Mouse (Mus musculus) embryonic fibroblast, embryonic 13.5 days (primary cell): ENCODE measurements around the gene Mybl2. TPM values are rescaled to one million over a fixed set of nuclear protein-coding genes. Genes with fewer than 3 reads are reported as not detected.

Source experiments
- H3K27ac ChIP-seq: 2 replicates; pipeline ENCODE4 v1.5.1; 2012; ENCODE audit warnings: low read length, control low read depth, inconsistent platforms; ENCODE audit not compliant: insufficient read depth
- H3K4me1 ChIP-seq: 2 replicates; pipeline ENCODE4 v1.6.1; 2011; ENCODE audit warnings: low read length; ENCODE audit not compliant: control insufficient read depth, insufficient read depth
- H3K4me3 ChIP-seq: 2 replicates; pipeline ENCODE4 v1.5.1; 2011; ENCODE audit warnings: mild to moderate bottlenecking, control low read depth, low read length; ENCODE audit not compliant: insufficient read depth
- CTCF ChIP-seq: IDR thresholded peaks from 2 replicates; pipeline ENCODE4 v1.5.1; 2011; ENCODE audit warnings: mild to moderate bottlenecking, control low read depth, low read length, moderate library complexity, borderline replicate concordance; ENCODE audit not compliant: insufficient read depth
- POLR2A ChIP-seq: IDR thresholded peaks from 2 replicates; pipeline ENCODE4 v1.6.1; 2011; ENCODE audit warnings: low read depth, mild to moderate bottlenecking, control low read depth, low read length, moderate library complexity
- polyA plus RNA-seq: library from polyadenylated mRNA; stranded (reverse); fragments of >200 nt; gene quantifications from 2 replicates; pipeline ENCODE4 v1.2.4, GENCODE M21; 2011; ENCODE audit warnings: low read depth; ENCODE audit not compliant: missing spikeins, insufficient read length

The Mybl2 gene
- polyA plus RNA-seq, 1 experiment: 25.7 TPM

GRCm38 (mm10) chr2:163070213-163070612 lies 15.7 kb downstream of the Mybl2 start:
- no peak overlapping the region for H3K27ac ChIP-seq
- no peaks in the 10 kb centered on the region for H3K4me1 ChIP-seq
- no peak overlapping the region for H3K4me3 ChIP-seq
- TF ChIP-seq POLR2A: no peak
- TF ChIP-seq CTCF: no peak

DNA sequence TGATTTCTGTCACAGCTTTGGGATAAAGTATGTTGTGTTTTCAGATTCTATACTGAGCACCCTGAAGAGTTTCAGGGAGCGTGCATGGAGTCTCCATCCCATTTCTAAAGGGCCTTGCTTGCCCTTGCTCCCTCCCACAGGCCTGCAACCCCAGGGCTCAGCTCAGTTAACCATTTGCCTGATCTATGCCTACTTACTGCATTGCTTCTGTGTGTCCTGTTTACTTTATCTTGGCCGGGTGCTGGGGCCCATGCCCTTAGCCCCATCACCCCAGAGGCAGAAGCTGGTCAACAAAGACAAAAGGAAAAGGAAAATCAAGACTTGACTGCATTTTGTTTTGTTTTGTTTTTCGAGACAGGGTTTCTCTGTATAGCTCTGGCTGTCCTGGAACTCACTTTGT lies 17.1 kb downstream of the Mybl2 start:
- TF ChIP-seq CTCF (no peak), POLR2A (no peak)
- H3K4me1 ChIP-seq: no peaks in the 10 kb centered on the region
- no peak overlapping the region for H3K27ac ChIP-seq
- H3K4me3 ChIP-seq: no peak overlapping the region

DNA sequence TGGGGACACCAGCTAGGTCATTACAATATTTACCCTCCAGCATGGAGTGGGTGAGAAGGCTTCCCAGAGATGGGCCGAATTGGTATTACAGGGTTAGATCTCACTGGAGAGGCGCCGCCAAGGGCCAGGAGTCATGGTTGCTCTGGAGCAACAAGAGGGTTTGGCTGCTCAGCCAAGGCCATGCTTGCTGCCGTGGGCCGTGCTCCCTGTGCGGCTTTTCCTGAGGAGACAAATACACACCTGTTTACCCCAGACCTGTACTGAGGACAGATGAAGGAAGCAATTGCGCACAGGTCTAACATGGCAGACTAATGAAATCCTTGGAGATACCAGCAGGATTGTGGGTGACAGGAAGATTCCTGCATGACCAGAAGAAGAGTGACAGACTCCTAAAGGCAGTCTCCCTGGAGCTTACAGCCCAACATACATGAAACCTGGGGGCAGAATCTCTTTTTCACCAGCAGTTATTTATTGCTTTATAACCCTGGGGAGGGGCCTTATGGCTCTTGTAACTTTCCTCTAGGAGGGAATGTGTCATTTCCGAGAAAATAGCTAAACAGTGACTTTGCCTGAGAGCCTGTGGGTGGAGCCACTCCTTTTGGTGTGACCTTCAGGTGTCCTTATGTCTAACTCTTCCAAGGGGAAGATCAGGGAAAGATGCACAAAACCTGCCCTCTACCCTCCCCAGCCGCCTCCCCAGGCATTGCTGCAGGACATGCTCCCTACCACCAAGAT lies 18.7 kb downstream of the Mybl2 start:
- H3K4me3 ChIP-seq: no peak overlapping the region
- H3K4me1 ChIP-seq: no peaks in the 10 kb centered on the region
- no peak for TF ChIP-seq POLR2A
- no peak for TF ChIP-seq CTCF
- no peak overlapping the region for H3K27ac ChIP-seq

- no peaks in the 10 kb centered on the region for H3K4me1 ChIP-seq
- H3K27ac ChIP-seq: no peak overlapping the region
- no peak for TF ChIP-seq POLR2A
- TF ChIP-seq CTCF: no peak
- no peak overlapping the region for H3K4me3 ChIP-seq
Observed at GRCm38 (mm10) chr2:163074006-163074405, 19.5 kb downstream of the Mybl2 start.

DNA sequence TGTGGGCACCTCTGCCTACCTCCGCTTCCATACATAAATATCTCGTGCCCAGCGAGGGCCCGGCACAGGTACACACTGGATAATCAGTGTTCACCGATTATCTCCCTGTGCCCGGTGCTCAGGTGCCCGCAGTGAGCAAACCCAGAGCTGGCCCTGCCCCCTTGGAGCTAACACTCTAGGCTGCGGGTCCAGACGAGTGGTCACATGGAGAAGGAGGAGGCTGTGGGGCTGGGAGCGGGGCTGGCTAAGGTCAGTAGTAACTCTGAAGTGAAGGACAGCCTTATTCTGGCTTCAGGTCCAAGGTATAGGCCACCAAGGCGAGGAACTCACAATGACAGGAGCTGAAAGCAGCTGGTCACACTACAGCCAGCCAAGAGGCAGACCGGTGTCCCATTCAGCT lies 20.3 kb downstream of the Mybl2 start:
- TF ChIP-seq CTCF: no peak
- TF ChIP-seq POLR2A: no peak
- no peak overlapping the region for H3K27ac ChIP-seq
- H3K4me1 ChIP-seq: no peaks in the 10 kb centered on the region
- H3K4me3 ChIP-seq: no peak overlapping the region

DNA sequence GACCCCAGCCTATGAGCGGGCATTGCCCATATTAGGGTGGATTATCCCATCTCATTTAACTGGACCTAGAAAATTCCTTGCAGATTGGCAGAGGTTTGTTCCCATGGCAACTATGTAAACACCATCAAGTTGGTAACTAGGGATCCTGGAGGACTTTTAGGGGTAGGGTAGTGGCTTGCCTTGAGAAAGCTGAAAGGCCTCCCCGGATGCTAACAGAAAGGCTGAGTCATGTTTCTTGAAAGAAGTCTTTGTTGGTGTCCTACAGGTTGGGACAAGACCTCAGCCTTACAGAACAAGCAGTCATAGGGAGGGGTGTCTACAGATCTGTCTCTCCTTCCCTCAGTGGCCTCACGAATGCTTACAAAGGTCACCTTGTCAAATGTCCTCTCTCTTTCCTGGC lies 20.7 kb downstream of the Mybl2 start:
- Histone ChIP-seq H3K4me1 (no peaks in the 10 kb centered on the region), H3K27ac (no peak overlapping the region), H3K4me3 (no peak overlapping the region)
- TF ChIP-seq CTCF (no peak), POLR2A (no peak)

GRCm38 (mm10) chr2:163079041-163079440 lies 24.6 kb downstream of the Mybl2 start:
- no peak for TF ChIP-seq CTCF
- TF ChIP-seq POLR2A: no peak
- no peak overlapping the region for H3K27ac ChIP-seq
- H3K4me3 ChIP-seq: no peak overlapping the region
- H3K4me1 ChIP-seq: no peaks in the 10 kb centered on the region

GRCm38 (mm10) chr2:163082591-163082990 lies 28.1 kb downstream of the Mybl2 start:
- Histone ChIP-seq H3K4me3 (no peak overlapping the region), H3K27ac (no peak overlapping the region), H3K4me1 (no peaks in the 10 kb centered on the region)
- TF ChIP-seq POLR2A: no peak
- no peak for TF ChIP-seq CTCF

DNA sequence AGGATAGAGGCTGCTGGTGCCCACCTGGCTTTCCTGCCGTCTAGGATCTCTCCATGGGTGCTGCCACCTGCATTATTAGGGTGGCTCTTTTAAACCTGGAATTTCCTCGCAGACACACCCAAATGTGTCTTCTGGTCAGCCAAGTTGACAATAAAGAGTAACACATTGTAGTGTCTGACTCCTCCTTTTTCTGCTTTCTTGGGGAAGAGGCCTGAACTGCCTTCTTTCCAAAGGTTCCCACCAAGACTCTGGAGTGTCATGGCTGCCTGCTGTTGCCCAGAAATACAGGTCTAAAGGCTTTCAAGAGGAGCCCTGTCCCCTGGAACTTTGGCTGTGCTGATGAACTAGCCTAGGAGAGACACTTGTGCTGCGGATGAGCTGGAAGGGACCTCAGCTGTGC lies 30.0 kb downstream of the Mybl2 start:
- TF ChIP-seq CTCF (no peak), POLR2A (no peak)
- Histone ChIP-seq H3K27ac (no peak overlapping the region), H3K4me3 (no peak overlapping the region), H3K4me1 (no peaks in the 10 kb centered on the region)

- no peaks in the 10 kb centered on the region for H3K4me1 ChIP-seq
- H3K27ac ChIP-seq: no peak overlapping the region
- TF ChIP-seq CTCF (no peak), POLR2A (no peak)
- no peak overlapping the region for H3K4me3 ChIP-seq
Observed at GRCm38 (mm10) chr2:163085047-163085446, 30.6 kb downstream of the Mybl2 start.

- Histone ChIP-seq H3K4me3 (no peak overlapping the region), H3K27ac (no peak overlapping the region), H3K4me1 (no peaks in the 10 kb centered on the region)
- TF ChIP-seq POLR2A: no peak
- TF ChIP-seq CTCF: no peak
Observed at GRCm38 (mm10) chr2:163086561-163086960, 32.1 kb downstream of the Mybl2 start.
